Mouse (Mus musculus) urinary bladder, adult 18-20 months (tissue): ENCODE measurements around the gene Abca9.
A peak's percentile ranks its signal among the peaks of the same experiment; 100 is the strongest.

ENCODE experiments used
- DNase-seq, 2 experiments: peaks; one replicate each; pipeline ENCODE4 v3.0.0; 2022; ENCODE audit warnings: low spot score in 2 of 2, mixed read lengths in 2 of 2

The Abca9 gene

DNA sequence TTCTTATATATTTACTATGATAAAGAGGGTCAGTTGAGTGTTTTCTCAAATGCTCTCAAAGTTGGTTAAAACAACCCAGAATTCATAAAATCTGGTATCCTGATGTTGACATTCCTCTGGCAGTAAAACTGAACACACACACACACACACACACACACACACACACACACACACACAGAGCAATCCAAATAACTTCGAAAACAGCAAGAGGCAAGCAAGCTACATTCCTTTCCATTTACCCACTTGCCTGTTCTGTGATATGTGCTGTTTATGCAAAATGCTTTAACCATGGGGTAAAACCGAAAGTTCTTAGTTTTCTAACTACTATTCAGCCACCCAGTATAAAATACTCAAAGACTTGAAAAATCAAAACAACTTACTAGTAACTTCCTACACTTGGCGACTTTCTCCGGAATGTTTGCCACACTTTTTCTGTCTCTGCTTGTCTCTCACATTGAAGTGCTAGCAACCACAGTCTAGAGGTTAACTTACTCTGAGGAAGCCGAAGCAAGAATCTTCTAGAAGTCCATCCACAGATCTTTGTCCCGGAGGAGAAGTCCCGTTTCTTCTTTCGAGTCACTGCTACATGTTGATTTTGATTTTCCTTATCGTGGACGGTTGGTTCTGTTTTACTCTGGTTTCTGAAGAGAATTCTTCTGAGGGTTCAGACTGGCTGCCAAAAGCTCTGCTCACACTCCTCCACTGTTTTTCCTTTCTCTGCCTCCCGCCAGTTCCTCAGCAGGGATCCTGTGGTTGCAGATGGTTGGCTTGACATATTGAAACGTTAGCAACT is at the start of gene Abca9:
Gene Abca9 (minus strand): TSS at position 738 of the 793 bp plus-strand sequence.
- DNase-seq: peak in 1 of 2 experiments; percentile 3

DNA sequence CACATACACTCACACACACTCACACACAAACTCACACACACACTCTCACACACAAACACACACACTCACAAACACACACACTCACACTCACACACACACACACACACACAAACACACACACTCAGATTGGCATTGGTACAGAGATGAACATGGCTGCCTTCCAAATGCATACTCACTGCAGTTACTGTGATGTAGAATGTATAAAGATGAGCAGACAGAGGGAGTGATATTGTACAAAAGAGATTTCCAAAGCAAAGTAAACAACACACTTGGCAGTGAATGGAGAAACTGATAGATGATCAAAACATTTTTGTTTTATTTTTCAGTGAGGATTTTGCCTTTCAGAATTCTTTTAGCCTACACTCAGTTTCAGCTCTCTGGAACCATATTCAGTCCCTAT is 49.1 kb upstream of the Abca9 start:
- DNase-seq: no peak

DNA sequence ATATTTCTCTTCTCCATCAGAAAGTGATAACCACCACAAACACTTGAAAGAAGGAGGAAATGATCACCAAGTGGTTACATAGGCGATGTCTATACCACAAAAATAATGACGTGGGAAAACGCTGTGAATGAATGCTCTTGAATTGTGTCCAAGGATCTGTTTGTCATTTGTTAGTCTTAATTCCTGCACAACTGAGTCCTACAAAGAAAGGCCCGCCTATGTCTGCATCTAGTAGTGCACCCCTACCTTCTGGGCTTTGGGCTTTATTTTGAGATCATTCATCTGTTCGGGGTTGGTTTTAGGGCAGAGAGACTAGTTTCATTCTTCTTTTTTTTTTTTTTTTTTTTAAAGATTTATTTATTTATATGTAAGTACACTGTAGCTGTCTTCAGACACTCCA is 35.9 kb upstream of the Abca9 start:
- no peak for DNase-seq

- DNase-seq: no peak
Observed at GRCm38 (mm10) chr11:110198882-110199281, 30.9 kb upstream of the Abca9 start.

GRCm38 (mm10) chr11:110196561-110197306 is 28.7 kb upstream of the Abca9 start:
- DNase-seq: no peak

DNA sequence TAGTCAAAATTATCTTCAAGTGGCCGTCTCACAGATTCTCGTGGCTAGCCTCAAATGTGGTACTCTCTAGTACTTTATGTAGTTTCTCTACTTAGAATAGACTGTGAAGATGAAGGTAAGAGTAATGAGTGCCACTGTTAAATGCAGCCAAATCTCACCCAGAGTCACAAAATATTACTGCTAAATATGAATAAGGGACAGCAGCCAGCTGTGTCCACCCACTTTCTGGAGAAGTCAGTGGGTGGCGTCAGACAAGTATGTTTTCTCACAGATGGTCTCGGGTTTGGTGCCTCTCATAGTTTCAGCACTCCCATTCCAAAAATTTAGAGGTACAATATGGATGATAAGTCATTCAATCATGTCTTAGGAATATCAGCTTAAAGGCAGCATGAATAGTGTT is 27.3 kb upstream of the Abca9 start:
- no peak for DNase-seq

GRCm38 (mm10) chr11:110171212-110171611 is 3.2 kb upstream of the Abca9 start:
- DNase-seq: no peak

- no peak for DNase-seq
Observed at GRCm38 (mm10) chr11:110165822-110166221, 2.2 kb downstream of the Abca9 start.

DNA sequence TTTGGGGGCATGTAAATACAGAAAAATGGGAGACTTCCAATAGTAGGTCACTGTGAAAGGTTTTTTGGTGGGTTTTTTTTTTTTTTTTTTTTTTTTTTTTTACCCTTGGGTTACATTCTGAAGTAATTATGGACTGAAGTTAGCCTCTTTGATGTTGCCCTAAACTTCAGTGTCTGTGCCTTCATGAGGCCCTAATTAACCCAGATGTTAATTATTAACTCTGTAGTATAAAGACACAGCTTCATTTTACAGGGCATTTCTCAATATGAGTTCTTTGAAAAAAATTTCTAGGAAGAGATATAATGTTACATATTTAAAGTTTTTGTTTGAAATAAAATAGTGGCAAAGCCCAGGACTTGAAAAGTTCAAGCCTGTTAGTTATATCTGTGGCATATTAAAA is 2.6 kb downstream of the Abca9 start:
- no peak for DNase-seq

DNA sequence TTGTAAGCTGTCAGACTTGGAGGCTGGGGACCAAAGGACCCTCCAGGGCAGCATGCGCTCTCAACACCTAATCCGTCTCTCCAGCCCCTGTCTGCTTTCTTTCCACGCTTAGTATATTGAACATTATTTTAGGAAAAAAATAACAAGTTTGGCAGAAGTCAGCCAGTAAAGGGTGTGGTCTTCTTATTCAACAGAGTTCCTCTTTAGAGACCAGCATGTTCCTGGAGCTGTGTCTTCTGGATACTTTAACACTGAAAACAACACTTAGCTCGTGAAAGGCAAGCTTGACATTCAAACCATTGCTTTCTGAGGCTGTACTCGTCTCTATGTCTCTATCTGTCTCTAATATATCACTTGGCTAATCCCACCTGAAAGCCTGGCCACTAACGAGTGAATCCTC is 10.9 kb downstream of the Abca9 start:
- no peak for DNase-seq

DNA sequence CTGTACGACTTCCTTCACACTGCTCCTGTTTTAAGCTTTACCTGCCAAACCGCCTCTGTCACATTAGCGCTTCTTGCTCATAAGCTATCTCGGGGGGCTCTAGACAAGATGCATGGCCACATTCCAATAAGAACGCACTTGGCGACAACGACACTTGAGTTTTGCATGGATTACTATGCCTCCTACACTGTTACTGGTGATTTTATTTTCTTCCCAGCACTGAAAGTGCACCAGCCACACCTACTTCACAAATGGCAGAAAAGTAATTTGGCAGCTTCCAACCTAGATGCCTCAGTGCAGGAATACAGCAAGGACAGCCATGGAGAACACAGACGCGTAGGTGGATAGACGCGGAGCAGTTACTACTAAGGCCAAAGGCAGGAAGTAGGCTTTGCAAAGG is 12.0 kb downstream of the Abca9 start:
- DNase-seq: no peak

- DNase-seq: no peak
Observed at GRCm38 (mm10) chr11:110147640-110148039, 20.4 kb downstream of the Abca9 start.

DNA sequence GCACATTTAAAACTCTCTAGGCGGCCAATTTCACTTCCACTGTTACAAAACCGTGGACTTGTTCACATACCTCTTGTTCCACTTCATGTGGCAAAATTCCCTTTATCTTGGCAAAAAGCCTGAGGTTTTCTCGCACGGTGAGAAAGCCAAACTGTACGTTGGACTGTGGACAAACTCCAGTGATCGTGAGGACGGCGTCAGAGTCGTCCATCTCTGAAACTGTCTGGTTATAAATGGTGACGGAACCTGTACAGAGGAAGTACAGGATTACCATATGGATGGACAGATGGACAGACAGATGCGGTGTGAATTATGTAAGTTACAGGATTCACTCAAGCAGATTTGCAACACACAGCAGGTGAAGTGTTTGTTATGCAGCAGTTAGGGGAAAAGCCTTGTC is 22.6 kb downstream of the Abca9 start:
- no peak for DNase-seq

- DNase-seq: no peak
Observed at GRCm38 (mm10) chr11:110130760-110131159, 37.2 kb downstream of the Abca9 start.

DNA sequence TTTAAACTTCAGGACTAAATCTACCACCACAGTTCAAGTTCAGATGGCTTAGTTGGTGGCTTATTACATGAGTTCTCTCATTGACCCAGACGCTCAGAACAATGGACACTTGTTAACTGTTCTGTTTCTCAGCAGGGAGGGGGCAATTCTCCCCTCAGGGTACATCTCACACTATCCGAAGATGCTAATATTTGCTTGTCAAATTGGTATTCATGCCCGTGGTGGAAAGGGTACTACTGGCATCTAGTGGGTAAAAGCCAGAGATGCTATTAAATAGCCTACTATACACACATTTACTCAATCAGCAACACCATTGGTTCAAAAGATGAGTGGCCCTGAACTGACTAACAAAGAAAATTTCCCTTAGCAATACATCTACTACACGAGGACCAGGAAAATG is 56.9 kb downstream of the Abca9 start:
- DNase-seq: no peak

DNA sequence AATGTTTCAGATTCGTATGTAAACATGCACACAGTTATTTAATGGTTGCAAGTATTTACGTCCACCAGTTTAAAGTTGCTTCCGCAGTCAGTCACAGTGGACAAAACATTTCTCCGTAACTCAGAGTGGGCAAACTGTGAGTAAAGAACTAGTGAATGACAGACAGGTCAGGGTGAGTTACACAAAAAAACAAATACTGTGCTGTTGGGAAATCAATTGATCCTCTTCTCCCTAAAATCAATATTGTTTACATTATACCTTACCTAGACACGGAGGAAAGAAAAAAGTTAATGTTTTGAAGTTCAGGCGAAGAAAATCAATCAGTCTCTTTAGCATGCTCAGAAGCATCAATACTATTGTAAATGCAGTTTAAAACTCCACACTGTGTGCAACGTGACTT is 66.6 kb downstream of the Abca9 start:
- DNase-seq: no peak

- no peak for DNase-seq
Observed at GRCm38 (mm10) chr11:110098901-110099300, 69.1 kb downstream of the Abca9 start.

DNA sequence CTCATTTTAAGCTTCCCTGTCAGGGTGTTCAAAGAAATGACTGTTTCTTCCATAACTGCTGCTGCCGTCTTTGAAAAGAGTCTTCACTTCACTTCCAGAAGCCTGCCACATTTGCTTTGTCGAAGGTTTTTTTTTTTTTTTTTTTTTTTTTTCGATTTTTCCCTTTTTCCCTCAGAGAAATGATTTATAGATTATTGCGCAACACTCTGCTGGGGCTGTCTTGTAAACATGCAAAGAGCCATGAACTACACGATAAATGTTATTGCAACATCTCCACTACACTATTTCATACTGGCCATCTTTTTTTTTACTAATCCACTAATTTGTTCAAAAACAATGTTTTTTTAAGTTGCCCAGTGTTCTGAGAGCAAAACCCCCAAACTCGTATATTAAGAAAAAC is 70.5 kb downstream of the Abca9 start:
- DNase-seq: no peak

- DNase-seq: peak in 1 of 2 experiments; percentile 8
Observed at GRCm38 (mm10) chr11:110095858-110096257, 72.1 kb downstream of the Abca9 start, which contains the start of gene Abca8a. TSS of gene Abca8a (minus strand) at chr11:110095978.

DNA sequence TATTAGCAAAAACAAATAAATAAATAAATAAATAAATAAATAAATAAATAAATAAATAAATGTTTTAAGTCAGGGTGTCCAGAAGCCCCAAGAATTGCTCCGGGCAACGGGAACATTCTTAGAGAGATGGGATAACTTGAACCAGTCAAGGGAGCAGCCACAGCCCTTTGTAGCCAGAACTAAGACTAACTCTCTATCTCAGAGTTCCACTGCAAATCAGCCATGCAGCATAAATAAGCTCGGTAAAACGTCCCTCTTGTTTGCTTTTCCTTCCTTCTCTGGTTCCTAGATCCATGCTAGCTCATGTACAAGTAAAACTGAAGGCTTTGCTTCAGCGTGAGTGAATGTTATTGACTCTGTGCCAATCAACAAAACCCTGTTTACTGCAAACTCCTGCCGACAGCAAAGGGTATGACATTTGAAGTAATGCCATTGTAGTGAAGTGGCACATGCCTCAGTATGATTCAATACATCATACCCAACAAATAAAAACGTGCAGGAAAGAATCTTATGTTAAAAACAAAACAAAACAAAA is 73.1 kb downstream of the Abca9 start:
- no peak for DNase-seq

DNA sequence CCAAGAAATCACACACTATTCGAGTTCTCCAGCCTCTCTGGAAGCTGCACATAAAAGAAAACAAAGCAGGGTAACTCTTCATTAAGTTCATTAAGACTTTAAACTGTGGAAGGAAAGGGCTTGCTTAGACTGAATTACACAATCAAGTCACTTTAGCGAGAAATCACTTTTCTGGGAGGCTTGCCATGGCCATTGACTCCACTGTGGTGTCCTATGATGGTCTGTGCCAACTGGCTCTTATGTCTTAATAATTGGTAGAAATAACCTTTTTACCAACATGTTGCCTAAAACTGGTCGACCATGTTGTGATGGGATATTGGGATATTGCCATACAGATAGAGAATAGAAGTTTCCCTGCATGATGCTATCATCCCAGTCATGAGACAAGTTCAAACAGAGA is 73.8 kb downstream of the Abca9 start:
- DNase-seq: no peak

DNA sequence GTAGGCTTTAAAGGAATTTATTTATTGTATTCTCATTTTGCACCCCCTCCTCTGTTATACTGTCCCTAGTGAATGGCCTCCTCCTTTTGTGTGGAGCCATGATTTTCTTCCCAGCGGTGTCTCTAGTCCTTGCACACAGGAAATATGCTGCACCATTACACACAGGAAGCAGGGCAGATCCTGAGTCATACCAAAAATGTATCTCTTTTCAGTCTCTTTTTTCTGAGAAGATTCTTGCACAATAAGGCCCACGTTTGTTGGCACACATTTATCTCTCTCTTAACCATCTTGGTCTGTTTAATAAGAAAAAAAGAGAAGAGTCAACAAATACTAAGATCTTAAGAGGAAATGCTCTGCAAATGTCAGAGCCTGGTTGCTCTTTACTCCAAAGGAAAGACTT is 76.7 kb downstream of the Abca9 start:
- DNase-seq: no peak

DNA sequence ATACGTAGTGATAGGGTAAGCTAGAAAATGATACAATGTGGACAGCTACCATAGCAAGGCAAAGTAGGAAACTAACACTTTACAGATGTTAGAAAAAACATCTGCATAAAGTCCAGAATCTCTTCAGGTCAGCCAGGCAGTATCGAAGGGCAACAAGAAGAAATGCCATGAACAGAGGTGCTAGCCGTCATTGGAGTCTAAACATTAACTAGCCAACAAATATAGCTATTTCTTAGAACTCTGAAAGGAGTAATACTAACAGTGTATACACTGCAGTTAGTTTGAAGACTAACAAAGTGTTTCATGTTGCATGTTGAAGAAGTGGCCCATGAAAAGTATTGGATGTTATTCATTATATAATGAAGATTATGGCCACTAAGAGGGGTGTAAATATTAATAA is 95.8 kb downstream of the Abca9 start:
- no peak for DNase-seq
